Mouse (Mus musculus): ENCODE measurements at regions not wholly inside any gene's neighbourhood (a gene's known extent, or its start where the extent isn't known, plus 50 kb on each side); places are given as distances from the start of the nearest gene placed in this dataset.
"Not testable (repeated sequence)": the region's sequence is repeated elsewhere in the genome, so short reads cannot be mapped to it uniquely, and the experiment has no call there.

DNA sequence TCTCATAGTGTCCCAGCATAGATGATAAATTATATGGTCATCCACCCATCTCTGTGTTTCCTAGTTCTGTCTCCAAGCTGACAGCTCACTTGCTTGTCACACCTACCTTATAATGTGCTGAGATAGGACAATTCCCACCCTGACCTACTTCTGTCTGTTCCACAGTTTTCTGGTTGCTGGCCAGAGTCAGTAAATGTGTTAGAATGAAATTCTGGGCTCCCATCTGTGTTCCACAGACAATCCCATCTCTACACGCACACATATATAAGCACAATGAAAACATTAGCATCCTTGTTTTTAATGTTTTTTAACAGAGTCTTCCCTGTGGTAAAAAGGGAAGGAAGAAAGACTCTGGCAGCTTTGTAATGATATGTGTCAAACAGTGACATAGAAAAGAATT, 165.5 kb upstream of the Plxna2 start:
- WGBS: 63% methylated on average over 1 of the region's 1 CpGs
- DNase-seq (ENCODE audit: low read depth, low spot score): no peak

DNA sequence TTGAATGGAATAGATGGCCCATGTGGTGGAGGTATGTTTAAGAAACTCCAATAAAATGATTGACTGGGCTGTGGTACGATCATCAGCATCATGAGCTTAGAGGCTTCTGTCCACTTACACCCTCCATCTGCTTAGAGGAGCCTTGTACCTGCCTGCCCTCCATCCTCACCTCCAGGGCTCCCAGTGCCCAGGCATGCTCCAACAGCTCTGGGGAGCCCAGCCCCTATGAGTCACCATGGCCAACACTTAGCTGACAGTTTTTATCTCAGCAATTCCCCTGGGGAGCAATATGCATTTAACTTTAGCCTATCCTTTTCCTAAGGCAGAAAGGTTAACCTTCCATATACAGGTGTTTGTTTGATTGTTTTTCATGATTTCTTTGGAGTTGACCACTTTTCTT, 174.3 kb upstream of the Plxna2 start:
- no peak for DNase-seq (ENCODE audit: low read depth, low spot score)
- WGBS: 90% methylated on average over 1 of the region's 1 CpGs

DNA sequence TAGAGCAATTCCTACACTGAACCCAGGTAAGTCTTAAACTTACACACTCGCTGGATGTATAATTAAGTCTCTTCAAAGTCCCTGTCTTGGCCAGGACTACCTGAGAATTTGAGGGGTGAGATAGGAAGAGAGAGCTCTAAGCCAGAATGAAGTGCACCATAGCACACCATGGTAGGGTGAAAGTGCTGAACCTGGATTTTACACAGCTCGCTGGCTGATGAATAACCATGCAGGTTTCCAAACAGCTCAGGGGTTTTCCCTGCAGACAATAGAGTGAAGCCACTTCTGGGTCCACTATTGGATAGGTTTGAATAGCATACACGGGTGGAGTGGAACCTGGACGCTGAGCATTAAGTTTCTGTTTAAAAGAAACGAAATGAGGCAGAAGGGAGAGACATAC, 180.7 kb upstream of the Plxna2 start:
- 58% methylated on average over 5 of the region's 5 CpGs for WGBS
- no peak for DNase-seq (ENCODE audit: low read depth, low spot score)

DNA sequence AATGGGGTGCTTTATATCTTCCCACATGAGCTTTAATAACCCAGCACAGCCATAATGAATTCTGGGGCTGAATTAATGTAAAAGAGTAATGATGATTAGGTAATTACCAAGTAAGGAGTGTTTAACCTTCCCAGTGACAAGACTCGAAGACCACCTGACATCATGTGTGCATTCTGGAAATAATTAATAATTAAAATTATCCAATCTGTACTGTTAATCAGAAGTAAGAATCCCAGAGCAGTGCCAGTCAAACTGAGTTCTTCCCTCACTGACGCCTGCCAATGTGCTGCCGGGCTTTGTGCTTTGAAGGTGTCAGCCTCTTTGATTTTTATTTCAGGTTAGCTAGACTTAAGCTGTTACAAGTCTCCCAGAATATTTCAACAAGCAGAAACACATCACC, 183.0 kb upstream of the Plxna2 start:
- 73% methylated on average over 3 of the region's 3 CpGs for WGBS
- no peak for DNase-seq (ENCODE audit: low read depth, low spot score)

DNA sequence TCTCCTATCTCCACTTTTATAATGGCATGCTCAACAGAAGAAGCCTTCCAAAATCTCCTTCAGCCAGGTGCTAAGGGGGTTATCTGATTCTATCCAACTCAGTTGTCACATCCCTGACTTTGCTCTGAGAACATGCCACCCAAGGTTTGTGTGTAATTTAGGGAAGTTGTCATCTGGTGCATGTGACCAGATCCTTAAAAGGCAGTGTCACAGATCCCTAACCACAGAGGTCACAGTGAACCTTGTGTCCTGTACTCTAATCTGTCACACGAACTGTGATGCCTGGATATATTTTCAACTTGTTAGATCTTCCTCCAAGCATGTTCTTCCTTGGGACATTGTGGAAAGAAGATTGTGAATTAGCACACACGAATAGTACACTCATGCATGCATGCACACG, 189.4 kb upstream of the Plxna2 start:
- WGBS: 80% methylated on average over 3 of the region's 3 CpGs
- no peak for DNase-seq (ENCODE audit: low read depth, low spot score)

DNA sequence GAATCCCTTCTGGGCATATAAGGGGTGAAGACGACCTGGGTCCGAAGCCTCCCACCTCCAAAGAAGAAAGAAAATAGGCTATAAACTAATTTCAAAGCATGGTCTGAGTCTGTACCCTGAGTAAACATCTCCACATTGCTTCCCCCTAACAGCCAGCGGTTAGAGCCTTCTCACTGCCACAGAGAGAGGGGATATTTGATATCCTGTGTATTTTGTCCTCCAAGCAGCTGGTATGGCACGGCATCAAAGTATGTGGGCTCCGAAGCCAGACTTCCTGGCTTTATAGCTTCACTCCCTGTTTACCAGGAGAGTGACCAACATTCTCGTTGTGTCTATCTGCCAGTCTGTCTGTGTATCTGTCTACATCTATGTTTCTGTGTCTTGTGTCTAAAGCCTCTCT, 191.7 kb upstream of the Plxna2 start:
- 25% methylated on average over 6 of the region's 6 CpGs for WGBS
- DNase-seq (ENCODE audit: low read depth, low spot score): no peak

DNA sequence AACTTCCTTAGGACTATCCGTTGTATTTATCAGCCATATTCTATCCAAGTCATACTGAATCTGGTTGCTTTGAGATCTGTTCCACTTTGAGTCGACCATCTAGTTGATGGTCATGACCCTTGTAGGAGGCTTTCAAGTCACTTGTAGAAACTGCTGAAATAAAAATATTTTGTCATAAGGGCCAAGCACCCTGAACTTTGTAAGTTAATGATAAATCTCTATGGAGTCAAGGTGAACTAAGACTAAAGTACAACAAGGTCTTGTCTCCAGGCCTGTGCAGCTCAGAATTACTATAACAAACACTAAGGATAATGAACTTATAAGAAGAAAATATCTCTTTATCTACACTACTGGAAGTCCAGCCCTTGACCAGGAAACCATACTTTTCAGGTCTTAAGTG, 193.8 kb upstream of the Plxna2 start:
- WGBS: 67% methylated on average over 2 of the region's 2 CpGs
- no peak for DNase-seq (ENCODE audit: low read depth, low spot score)

DNA sequence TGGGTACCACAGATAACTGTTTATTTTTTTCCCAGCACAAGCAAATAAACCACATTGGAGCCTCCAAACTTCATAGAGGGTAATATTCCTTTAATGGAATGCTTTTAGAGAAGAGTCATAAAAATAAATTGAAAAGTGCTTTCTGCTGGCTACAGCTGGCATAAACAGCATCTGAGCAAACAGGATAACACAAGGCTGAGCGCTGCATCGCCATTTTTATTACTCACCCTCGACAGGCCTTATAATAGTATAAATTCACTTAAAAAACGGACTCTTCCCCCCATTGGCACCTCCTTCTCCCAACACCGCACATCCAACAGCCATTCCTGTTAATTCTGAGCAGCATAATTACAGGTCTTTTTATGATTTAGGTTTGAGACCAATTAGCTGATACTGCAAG, 205.8 kb upstream of the Plxna2 start:
- DNase-seq (ENCODE audit: low read depth, low spot score): no peak
- 16% methylated on average over 5 of the region's 5 CpGs for WGBS

DNA sequence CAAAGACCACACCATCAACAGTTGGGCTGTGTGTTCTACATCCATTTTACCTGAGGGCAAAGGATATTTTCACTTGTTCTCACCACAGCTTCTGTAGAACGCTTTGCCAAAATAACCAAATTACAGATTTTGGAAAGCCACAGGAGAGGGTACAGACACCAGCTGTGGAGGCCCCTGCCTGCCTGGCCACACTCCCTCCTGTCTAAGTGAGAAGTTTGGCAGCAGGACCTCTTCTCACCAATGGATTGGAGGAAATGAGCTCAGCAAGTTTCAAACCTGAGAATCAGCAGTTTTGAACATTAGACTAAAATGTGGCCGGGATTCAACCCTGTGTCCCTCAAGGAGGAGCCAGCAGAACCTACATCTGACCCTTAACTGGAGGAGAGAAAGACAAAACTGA, 206.2 kb upstream of the Plxna2 start:
- 52% methylated on average over 2 of the region's 2 CpGs for WGBS
- no peak for DNase-seq (ENCODE audit: low read depth, low spot score)

DNA sequence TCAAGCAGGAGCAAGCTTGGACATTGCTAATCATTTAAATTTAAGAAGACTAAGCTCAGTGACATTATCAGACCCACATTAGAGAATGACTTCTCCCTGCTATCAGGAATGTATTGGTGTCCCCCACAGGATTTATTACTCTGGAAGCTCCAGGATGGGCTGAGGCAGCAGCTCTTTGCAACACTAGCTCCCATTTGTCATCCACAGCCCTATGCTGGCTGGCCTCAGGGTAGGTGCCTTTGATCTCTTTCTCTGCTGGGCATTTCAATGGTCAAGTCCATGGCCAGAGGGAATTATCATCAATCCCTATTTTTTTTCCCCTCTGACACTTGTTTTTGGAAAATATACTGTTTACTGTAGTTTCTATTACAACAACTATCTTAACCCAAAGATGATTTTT, 218.7 kb upstream of the Plxna2 start:
- DNase-seq (ENCODE audit: low read depth, low spot score): no peak

DNA sequence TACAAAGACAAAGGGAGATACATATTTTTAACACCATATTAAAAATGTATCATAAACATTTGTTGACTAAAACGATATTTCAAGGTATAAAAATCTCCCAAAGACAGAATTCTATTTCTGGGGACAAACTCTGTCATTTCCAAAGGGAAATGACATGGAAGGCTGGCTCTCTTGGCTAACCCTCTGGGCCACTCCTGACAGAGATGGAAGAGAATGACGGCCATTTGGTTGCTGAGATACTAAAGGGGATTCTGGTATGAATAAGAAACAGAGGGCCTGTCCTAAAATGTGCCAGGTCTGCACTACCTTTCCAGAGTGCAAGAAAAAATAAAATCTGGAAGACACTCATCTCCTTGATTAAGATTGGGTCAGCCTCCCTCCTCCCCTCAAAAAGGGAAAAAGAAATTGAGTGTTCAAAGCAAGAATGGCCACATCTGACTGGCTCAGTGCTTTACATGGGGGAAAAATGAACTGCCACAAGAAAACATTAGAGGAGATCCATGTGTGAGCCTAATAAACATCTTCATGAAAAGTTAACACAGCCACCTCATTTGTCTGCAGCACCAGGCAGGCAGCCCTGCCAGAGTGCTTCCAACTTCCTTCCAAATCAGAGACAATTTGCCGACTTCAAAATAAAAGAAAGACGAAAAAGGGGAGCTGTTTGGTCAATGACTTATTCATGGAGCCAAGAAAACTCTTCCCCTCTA, 221.1 kb upstream of the Plxna2 start:
- no peak for DNase-seq (ENCODE audit: low read depth, low spot score)
- 72% methylated on average over 4 of the region's 4 CpGs for WGBS

DNA sequence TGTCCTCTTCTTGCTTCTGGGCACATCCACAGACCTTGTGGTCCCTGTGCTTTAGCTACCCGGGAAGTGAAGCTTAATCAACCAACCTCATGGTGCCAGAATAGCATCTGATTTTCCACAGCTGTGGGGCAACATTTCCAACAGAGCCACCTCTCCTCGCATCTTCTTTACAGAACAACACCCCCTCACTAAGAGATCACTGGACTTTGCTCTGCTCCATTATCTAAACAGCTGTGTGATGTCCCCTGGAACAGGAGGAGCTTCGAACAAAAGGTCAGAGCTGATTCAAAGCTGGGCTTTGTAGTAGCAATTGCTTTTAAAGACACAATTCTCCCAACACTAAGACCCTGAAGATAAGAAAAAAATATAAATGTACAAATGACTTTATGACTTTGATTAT, 224.3 kb upstream of the Plxna2 start:
- 50% methylated on average over 3 of the region's 3 CpGs for WGBS
- DNase-seq (ENCODE audit: low read depth, low spot score): no peak

DNA sequence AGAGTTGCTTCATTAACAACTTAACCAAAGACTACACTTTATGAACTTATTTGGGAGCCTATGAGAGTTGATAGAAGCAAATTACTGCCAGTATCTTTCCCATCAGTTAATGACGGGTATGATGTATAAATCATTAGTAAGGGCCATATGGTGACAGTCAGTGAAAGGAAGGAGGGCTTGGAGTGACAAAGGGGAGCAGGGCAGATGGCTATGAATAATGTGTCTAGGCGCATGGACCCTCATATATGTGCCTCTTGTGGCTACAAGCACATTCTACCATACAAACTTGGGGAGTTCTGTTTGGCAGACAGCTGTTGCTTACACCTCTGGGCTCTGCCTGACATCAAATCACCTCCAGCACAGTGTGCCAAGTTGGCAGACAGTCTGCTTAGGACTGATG, 227.8 kb upstream of the Plxna2 start:
- 87% methylated on average over 2 of the region's 2 CpGs for WGBS
- DNase-seq (ENCODE audit: low read depth, low spot score): no peak

DNA sequence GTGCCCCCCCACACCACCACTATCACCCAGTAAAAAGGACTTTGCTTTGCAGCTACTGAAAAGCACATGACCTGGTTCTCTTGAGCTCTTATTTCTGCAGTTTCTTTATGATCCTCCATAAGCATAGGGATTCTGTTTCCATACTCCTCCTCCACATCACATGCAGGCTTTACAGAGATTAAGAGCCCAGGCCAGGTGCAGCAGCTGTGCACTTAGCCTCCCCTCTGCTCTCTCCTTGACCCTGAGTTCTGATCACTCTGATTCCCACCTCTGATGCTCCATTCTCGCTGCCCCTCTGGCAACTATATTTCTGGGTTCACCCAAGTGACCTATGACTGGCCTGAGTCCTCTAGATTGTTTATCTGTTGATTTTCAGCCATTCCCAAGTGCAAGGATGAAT, 239.9 kb upstream of the Plxna2 start:
- 40% methylated on average over 1 of the region's 1 CpGs for WGBS

DNA sequence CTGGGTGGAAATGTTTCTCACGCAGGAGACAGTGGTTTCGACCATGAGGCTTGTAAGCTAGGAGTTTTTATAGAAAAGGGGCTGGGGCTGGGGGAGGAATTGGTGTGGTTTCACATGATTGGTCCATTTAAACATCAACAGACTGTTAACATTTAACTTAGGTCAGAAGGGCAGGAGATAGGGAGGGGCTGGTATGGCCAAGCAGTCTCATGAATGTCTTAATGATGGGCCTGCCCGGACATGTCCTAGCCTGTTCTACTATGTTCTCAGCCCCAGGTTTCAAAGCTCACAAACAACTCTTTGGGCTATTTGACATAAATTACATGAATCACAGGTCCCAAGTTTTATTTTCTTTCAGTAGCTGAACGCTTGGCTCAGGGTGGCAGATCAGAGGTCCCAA, 244.5 kb upstream of the Plxna2 start:
- 52% methylated on average over 4 of the region's 4 CpGs for WGBS
- DNase-seq (ENCODE audit: low read depth, low spot score): not testable (repeated sequence)

More for the DNA sequence above, 239.9 kb upstream of the Plxna2 start:
- no peak for DNase-seq (ENCODE audit: low read depth, low spot score)

DNA sequence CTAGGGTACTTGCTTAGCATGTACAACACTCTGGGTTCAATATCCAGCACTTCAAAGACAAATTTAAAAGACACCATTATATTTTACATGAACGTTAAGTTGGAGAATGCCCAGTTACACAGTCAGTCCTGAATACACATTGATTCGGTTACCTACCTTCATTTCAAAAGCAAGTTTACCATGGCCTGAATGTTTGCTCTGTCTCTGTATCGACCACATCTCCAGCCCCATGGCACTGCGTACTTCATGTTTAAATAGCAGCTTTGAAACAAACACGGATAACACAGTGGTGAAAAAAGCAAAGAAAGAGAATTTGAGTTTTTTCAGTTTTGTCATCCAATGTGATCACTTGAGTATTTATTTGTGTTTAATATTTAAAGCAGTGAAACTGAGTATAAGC, 254.1 kb upstream of the Plxna2 start:
- no peak for DNase-seq (ENCODE audit: low read depth, low spot score)
- whole genome bisulfite sequencing: 42% methylated on average over 5 of the region's 5 CpGs

DNA sequence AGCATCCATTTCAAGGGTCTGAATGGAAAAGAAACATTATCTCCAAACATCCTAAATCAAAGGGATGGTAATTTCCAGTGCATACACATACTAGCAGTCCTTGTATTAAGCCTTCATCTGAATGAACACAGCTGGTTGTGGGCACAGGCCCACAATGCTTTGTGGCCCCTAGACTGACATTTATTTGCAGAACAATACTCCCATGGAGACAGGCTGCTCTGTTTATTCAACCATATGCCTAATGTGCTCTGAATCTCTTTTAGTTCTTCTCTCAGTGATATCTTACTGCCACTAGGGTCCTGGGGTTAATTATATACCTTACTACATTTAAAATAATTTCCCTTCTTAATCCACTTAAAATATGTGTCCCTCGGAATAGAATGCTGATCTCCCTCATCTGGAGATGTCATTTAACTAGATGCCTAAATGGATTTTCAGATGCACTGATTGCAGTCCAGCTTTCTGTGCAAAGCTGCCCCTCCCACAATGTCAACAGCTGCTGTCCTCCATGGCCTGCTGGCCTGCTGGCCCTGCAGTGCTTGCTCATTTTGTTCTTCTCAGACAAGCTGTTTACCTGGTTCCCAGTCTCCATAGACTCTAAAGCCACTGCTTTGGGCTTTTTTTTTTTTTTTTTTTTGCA, 254.8 kb upstream of the Plxna2 start:
- WGBS: 15% methylated on average over 1 of the region's 1 CpGs
- DNase-seq (ENCODE audit: low read depth, low spot score): no peak

DNA sequence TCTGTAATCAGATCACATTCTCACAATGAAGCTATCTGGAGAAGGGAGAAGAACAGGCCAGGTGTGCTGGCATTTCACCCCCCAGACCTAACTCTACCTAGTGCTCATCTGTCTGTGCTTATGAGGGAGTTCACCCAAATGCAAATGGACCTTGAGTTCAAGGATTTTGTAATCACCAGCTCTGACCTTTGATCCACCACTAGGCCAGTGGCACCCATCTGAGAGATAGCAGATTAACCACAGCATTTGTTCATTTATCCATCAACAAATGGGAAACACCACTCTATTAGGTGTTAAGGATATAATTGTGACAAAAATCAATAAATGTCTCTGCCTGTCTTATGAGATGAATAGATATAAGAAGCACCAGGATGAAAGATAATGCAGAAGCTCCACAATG, 255.7 kb upstream of the Plxna2 start:
- DNase-seq (ENCODE audit: low read depth, low spot score): no peak

DNA sequence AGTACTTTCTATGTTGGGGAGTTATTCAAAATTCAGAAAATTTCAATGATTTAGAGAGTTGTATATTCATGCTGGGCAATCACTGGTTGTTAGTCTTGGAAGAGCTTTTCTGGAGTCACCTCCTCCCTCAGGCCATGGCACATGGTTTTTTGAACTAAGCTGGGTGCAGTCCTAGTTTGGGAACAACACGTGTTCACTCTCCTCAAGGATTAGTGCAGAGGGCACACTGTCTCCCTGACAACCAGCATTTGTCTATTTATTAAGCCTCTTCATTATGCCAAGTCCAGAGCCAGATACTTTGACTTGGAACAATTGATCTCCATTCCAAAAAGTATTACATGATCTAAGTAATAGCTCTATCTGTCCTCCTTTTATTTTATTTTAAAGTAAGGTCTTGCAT, 256.7 kb upstream of the Plxna2 start:
- no peak for DNase-seq (ENCODE audit: low read depth, low spot score)
- 50% methylated on average over 1 of the region's 1 CpGs for WGBS

DNA sequence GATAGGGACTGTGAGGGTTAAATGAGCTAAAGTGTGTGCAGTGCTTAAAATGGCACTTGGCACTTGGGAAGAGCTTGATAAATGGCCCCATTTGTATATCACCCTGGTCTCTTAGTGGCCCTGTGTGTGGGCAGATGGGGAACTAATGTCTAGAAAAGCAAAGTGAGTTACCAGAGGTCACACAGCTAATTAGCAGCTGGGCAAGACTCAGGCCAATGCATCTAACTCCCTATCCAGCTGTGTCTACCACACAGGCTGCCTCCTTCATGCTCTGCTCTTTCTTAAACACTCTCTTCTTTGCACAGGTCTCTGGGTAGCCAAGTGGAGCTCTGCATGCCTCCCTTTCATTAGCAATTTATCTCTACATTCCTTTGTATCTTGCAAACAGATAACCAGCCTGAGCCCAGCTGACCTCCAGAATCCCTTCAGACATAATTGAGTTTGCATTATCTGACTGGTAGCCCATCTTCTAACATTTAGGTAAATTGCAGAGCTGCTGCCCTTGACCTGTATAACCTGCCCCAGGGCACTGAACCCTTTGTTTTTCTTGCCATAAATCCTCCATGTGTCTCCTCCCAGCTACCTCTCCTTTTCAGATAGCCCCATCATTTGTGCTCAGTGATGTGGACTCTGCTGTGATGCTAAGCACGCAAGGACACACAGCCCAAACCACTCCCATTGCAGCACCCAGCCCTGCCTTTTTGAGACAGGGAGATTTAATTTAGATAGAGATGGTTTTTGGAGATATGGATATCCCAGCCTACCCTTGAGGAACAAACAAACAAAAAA, 263.5 kb upstream of the Plxna2 start:
- WGBS: 35% methylated on average over 1 of the region's 1 CpGs

More for the DNA sequence above, 263.5 kb upstream of the Plxna2 start:
- no peak for DNase-seq (ENCODE audit: low read depth, low spot score)

Measured in large intestine, adult 2 months (tissue).